Mouse (Mus musculus): Measurements from ENCODE around the gene Irgq.

DNA sequence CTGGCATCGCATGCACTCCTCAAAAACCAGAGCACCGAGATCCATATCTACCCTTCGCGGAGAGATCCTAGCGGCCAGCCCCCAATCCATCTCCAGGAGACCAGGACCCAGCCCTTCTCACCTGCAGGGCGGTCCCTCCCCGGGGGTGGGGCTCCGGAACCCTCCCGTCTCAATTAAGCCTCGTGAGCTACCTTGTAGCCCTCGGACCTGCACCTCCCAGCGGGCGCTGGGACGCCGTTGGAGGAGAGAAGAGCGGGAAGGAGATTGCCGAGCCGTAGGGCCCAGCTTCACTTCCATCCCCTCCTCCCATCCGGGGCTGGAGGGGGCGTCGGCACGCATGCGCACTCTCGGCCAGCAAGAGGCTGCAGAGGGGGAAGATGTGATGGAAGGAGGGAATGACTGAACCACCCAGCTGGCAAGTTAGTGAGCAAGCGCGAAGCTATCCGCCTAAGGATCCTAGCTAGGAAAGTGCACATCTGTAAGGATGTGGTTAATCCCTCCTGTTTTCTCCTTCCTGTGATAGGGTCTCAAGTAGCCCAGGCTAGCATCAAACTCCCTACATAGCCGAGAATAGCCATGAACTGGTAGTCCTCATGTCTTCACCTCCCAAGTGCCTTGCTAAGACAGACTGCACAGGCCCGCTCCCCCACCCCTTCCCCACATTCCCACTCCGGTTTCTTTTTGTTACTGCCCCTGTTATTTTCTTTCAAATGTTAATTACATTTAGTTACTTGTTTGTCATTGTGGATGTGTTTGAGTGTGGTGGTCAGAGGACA is 57.0 kb downstream of the Irgq start, which contains the start of the genes Ethe1 and Zfp575:
- TF ChIP-seq CTCF (conservative IDR thresholded peaks at IDR 0.05; ENCODE audit: low read length) (no peak), NANOG (IDR thresholded peaks at IDR 0.05; ENCODE audit: borderline replicate concordance, low read length) (no peak)
